In genomic region chr14:29228471-29228870, GRCm38 (mm10) we compare ENCODE assay signal across 19 mouse cellular contexts.
DNase-seq lines count a peak whose midpoint lies in the region; ATAC-seq lines count a peak whose summit lies in the region.
"Had no signal": no experiment of that assay in that cellular context is flagged by ENCODE, and none has a peak within 500 bp of the region (broad histone marks: within the 10 kb centered on the region; RNA-seq: fewer than 3 reads in every experiment).

No protein-coding gene starts in this region.

- no peak overlapping the region for H3K4me3 ChIP-seq in heart, embryonic 13.5 days
- no peak overlapping the region for H3K4me3 ChIP-seq in neural tube, embryonic 13.5 days
- no peak overlapping the region for H3K4me3 ChIP-seq in hindbrain, embryonic 12.5 days
- no peak overlapping the region for H3K4me3 ChIP-seq in midbrain, embryonic 15.5 days
- H3K4me3 ChIP-seq in liver, embryonic 12.5 days, result no peak overlapping the region
- H3K4me3 ChIP-seq: forebrain, embryonic 10.5 days; liver, embryonic 15.5 days; neural tube, embryonic 15.5 days had no signal

- intact Hi-C loops in heart, postnatal 10 days (cut with DNase I), result no loop called here

- no peak for ATAC-seq in heart, embryonic 13.5 days (ENCODE audit: extremely low read depth, insufficient number of reproducible peaks, low FRiP score, low TSS enrichment)
- no peak for ATAC-seq in neural tube, embryonic 13.5 days (ENCODE audit: low read depth)
- no peak for ATAC-seq in hindbrain, embryonic 12.5 days (ENCODE audit: low FRiP score)
- no peak for ATAC-seq in midbrain, embryonic 15.5 days (replicated peaks)
- ATAC-seq in granulocyte monocyte progenitor cell, adult 5-6 weeks (replicated peaks; ENCODE audit: poor library complexity, severe bottlenecking), result no peak
- ATAC-seq in liver, embryonic 12.5 days, result no peak
- ATAC-seq: lung, postnatal 0 days; Patski had no signal

- H3K36me3 ChIP-seq in heart, embryonic 13.5 days, result no peaks in the 10 kb centered on the region
- no peaks in the 10 kb centered on the region for H3K36me3 ChIP-seq in neural tube, embryonic 13.5 days
- no peaks in the 10 kb centered on the region for H3K36me3 ChIP-seq in hindbrain, embryonic 12.5 days
- no peaks in the 10 kb centered on the region for H3K36me3 ChIP-seq in midbrain, embryonic 15.5 days (replicated peaks)
- no peaks in the 10 kb centered on the region for H3K36me3 ChIP-seq in liver, embryonic 12.5 days
- H3K36me3 ChIP-seq: forebrain, embryonic 10.5 days; liver, embryonic 15.5 days; neural tube, embryonic 15.5 days had no signal

- H3K4me1 ChIP-seq in heart, embryonic 13.5 days, result peaks cover 19% of the 10 kb centered on the region
- H3K4me1 ChIP-seq in neural tube, embryonic 13.5 days (replicated peaks), result peaks cover 23% of the 10 kb centered on the region
- H3K4me1 ChIP-seq in hindbrain, embryonic 12.5 days, result peaks cover 12% of the 10 kb centered on the region
- peaks cover 27% of the 10 kb centered on the region for H3K4me1 ChIP-seq in midbrain, embryonic 15.5 days
- H3K4me1 ChIP-seq in liver, embryonic 12.5 days, result no peaks in the 10 kb centered on the region
- H3K4me1 ChIP-seq: liver, embryonic 15.5 days had no signal

- H3K27ac ChIP-seq in heart, embryonic 13.5 days (replicated peaks), result peak overlapping the region; percentile 68
- 0 out of 2 replicates have a peak overlapping the region, but pooled peaks have one; percentile 13 for H3K27ac ChIP-seq in neural tube, embryonic 13.5 days (replicated peaks)
- H3K27ac ChIP-seq in hindbrain, embryonic 12.5 days, result peak overlapping the region; percentile 55; the same call in 1 of the 2 replicates
- peak overlapping the region; percentile 60 for H3K27ac ChIP-seq in midbrain, embryonic 15.5 days
- H3K27ac ChIP-seq in liver, embryonic 12.5 days, result no peak overlapping the region
- H3K27ac ChIP-seq: liver, embryonic 15.5 days had no signal

- no peaks in the 10 kb centered on the region for H3K9me3 ChIP-seq in heart, embryonic 13.5 days
- H3K9me3 ChIP-seq in neural tube, embryonic 13.5 days, result no peaks in the 10 kb centered on the region
- H3K9me3 ChIP-seq in hindbrain, embryonic 12.5 days (replicated peaks), result no peaks in the 10 kb centered on the region
- H3K9me3 ChIP-seq in midbrain, embryonic 15.5 days, result no peaks in the 10 kb centered on the region
- H3K9me3 ChIP-seq in liver, embryonic 12.5 days (replicated peaks), result no peaks in the 10 kb centered on the region
- H3K9me3 ChIP-seq: forebrain, embryonic 10.5 days; liver, embryonic 15.5 days; neural tube, embryonic 15.5 days had no signal

- H3K27me3 ChIP-seq in heart, embryonic 13.5 days (replicated peaks), result no peaks in the 10 kb centered on the region
- no peaks in the 10 kb centered on the region for H3K27me3 ChIP-seq in neural tube, embryonic 13.5 days
- H3K27me3 ChIP-seq in hindbrain, embryonic 12.5 days, result no peaks in the 10 kb centered on the region
- H3K27me3 ChIP-seq in midbrain, embryonic 15.5 days (replicated peaks), result 0 out of 2 replicates have a peak, but pooled peaks cover 5% of the 10 kb centered on the region
- no peaks in the 10 kb centered on the region for H3K27me3 ChIP-seq in liver, embryonic 12.5 days (replicated peaks)
- H3K27me3 ChIP-seq: liver, embryonic 15.5 days; neural tube, embryonic 15.5 days; Patski had no signal

- DNase-seq in heart, postnatal 10 days, result no peak
- DNase-seq in neural tube, embryonic 10.5 days (ENCODE audit: extremely low spot score, low spot score), result no peak
- DNase-seq: adrenal gland, adult 8-10 months; cerebellum, adult 8-10 months; kidney, adult 8-10 months; kidney, postnatal 14 days; right cerebral cortex, postnatal 14 days; thymus, adult 2 months had no signal

- H3K9ac ChIP-seq in heart, embryonic 13.5 days, result no peak overlapping the region
- no peak overlapping the region for H3K9ac ChIP-seq in neural tube, embryonic 13.5 days
- H3K9ac ChIP-seq in hindbrain, embryonic 12.5 days, result no peak overlapping the region
- H3K9ac ChIP-seq in midbrain, embryonic 15.5 days, result no peak overlapping the region
- no peak overlapping the region for H3K9ac ChIP-seq in liver, embryonic 12.5 days
- H3K9ac ChIP-seq: liver, embryonic 15.5 days; neural tube, embryonic 15.5 days had no signal

- H3K4me2 ChIP-seq in heart, embryonic 13.5 days, result no peak overlapping the region
- H3K4me2 ChIP-seq in neural tube, embryonic 13.5 days, result no peak overlapping the region
- no peak overlapping the region for H3K4me2 ChIP-seq in hindbrain, embryonic 12.5 days (replicated peaks)
- H3K4me2 ChIP-seq in midbrain, embryonic 15.5 days, result no peak overlapping the region; the same call in 1 of the 2 replicates
- no peak overlapping the region for H3K4me2 ChIP-seq in liver, embryonic 12.5 days
- H3K4me2 ChIP-seq: liver, embryonic 15.5 days had no signal
